Mouse (Mus musculus): ENCODE data around the gene Zfyve9. TPM values are rescaled to one million over a fixed set of nuclear protein-coding genes. Genes with fewer than 3 reads are reported as not detected.
A peak's percentile ranks its signal among the peaks of the same experiment; 100 is the strongest.

Gene Zfyve9
- polyA plus RNA-seq, 1 experiment from 2014 or later = 6.1 TPM

GRCm38 (mm10) chr4:108782421-108783085 lies 2.0 kb upstream of the Zfyve9 start:
- no peaks in the 10 kb centered on the region for H3K36me3 ChIP-seq
- H3K27ac ChIP-seq = no peak overlapping the region
- no peak overlapping the region for H3K4me3 ChIP-seq (replicated peaks)
- WGBS = 37% methylated on average over 8 of the region's 8 CpGs
- no peak for ATAC-seq
- H3K4me1 ChIP-seq (replicated peaks) = peaks cover 6% of the 10 kb centered on the region
- H3K9ac ChIP-seq (replicated peaks) = no peak overlapping the region
- no peaks in the 10 kb centered on the region for H3K9me3 ChIP-seq
- no peak overlapping the region for H3K4me2 ChIP-seq (replicated peaks)
- H3K27me3 ChIP-seq = no peaks in the 10 kb centered on the region

- 63% methylated on average over 3 of the region's 3 CpGs for WGBS
- ATAC-seq = no peak
- H3K27me3 ChIP-seq = no peaks in the 10 kb centered on the region
- H3K9ac ChIP-seq (replicated peaks) = no peak overlapping the region
- H3K4me3 ChIP-seq (replicated peaks) = no peak overlapping the region
- no peak overlapping the region for H3K27ac ChIP-seq
- H3K4me1 ChIP-seq (replicated peaks) = peaks cover 6% of the 10 kb centered on the region
- no peaks in the 10 kb centered on the region for H3K9me3 ChIP-seq
- H3K4me2 ChIP-seq (replicated peaks) = peak overlapping the region; percentile 70
- H3K36me3 ChIP-seq = no peaks in the 10 kb centered on the region
These were observed 998 bp upstream of the Zfyve9 start for GRCm38 (mm10) chr4:108781596-108781995.

- H3K4me3 ChIP-seq (replicated peaks) = peak overlapping the region; percentile 92
- peak overlapping the region; percentile 98 for H3K27ac ChIP-seq
- H3K4me2 ChIP-seq (replicated peaks) = peak overlapping the region; percentile 70
- H3K36me3 ChIP-seq = no peaks in the 10 kb centered on the region
- no peak for ATAC-seq
- H3K27me3 ChIP-seq = no peaks in the 10 kb centered on the region
- no peaks in the 10 kb centered on the region for H3K9me3 ChIP-seq
- WGBS = under 1% methylated on average over 20 of the region's 20 CpGs
- peaks cover 6% of the 10 kb centered on the region for H3K4me1 ChIP-seq (replicated peaks)
- peak overlapping the region; percentile 96 for H3K9ac ChIP-seq (replicated peaks)
These were observed 237 bp upstream of the Zfyve9 start for GRCm38 (mm10) chr4:108780864-108781205.

GRCm38 (mm10) chr4:108779763-108780056 lies 888 bp downstream of the Zfyve9 start:
- Histone ChIP-seq H3K4me2 (replicated peaks) (peak overlapping the region; percentile 70), H3K27ac (peak overlapping the region; percentile 98), H3K27me3 (no peaks in the 10 kb centered on the region), H3K9me3 (no peaks in the 10 kb centered on the region), H3K4me1 (replicated peaks) (peaks cover 6% of the 10 kb centered on the region), H3K9ac (replicated peaks) (peak overlapping the region; percentile 96), H3K4me3 (replicated peaks) (peak overlapping the region; percentile 92), H3K36me3 (no peaks in the 10 kb centered on the region)
- WGBS = 2% methylated on average over 7 of the region's 7 CpGs
- no peak for ATAC-seq

- Histone ChIP-seq H3K4me1 (replicated peaks) (no peaks in the 10 kb centered on the region), H3K9ac (replicated peaks) (no peak overlapping the region), H3K36me3 (no peaks in the 10 kb centered on the region), H3K4me3 (replicated peaks) (no peak overlapping the region), H3K9me3 (no peaks in the 10 kb centered on the region), H3K4me2 (replicated peaks) (no peak overlapping the region), H3K27me3 (no peaks in the 10 kb centered on the region), H3K27ac (no peak overlapping the region)
- ATAC-seq = no peak
These were observed 12.1 kb downstream of the Zfyve9 start for GRCm38 (mm10) chr4:108768527-108768926.

- ATAC-seq = no peak
- no peak overlapping the region for H3K9ac ChIP-seq (replicated peaks)
- WGBS = 96% methylated on average over 3 of the region's 3 CpGs
- no peak overlapping the region for H3K4me3 ChIP-seq (replicated peaks)
- no peaks in the 10 kb centered on the region for H3K36me3 ChIP-seq
- no peak overlapping the region for H3K4me2 ChIP-seq (replicated peaks)
- no peaks in the 10 kb centered on the region for H3K27me3 ChIP-seq
- no peaks in the 10 kb centered on the region for H3K9me3 ChIP-seq
- no peaks in the 10 kb centered on the region for H3K4me1 ChIP-seq (replicated peaks)
- no peak overlapping the region for H3K27ac ChIP-seq
These were observed 21.0 kb downstream of the Zfyve9 start for GRCm38 (mm10) chr4:108759583-108759982.

GRCm38 (mm10) chr4:108746160-108746873 lies 34.3 kb downstream of the Zfyve9 start:
- Histone ChIP-seq H3K4me3 (replicated peaks) (no peak overlapping the region), H3K4me2 (replicated peaks) (no peak overlapping the region), H3K36me3 (no peaks in the 10 kb centered on the region), H3K27ac (no peak overlapping the region), H3K27me3 (no peaks in the 10 kb centered on the region), H3K9ac (replicated peaks) (no peak overlapping the region), H3K9me3 (no peaks in the 10 kb centered on the region), H3K4me1 (replicated peaks) (no peaks in the 10 kb centered on the region)
- WGBS = 94% methylated on average over 3 of the region's 3 CpGs
- no peak for ATAC-seq

- no peaks in the 10 kb centered on the region for H3K27me3 ChIP-seq
- no peaks in the 10 kb centered on the region for H3K4me1 ChIP-seq (replicated peaks)
- no peak overlapping the region for H3K9ac ChIP-seq (replicated peaks)
- ATAC-seq = no peak
- H3K36me3 ChIP-seq = no peaks in the 10 kb centered on the region
- H3K4me2 ChIP-seq (replicated peaks) = no peak overlapping the region
- H3K4me3 ChIP-seq (replicated peaks) = no peak overlapping the region
- no peaks in the 10 kb centered on the region for H3K9me3 ChIP-seq
- H3K27ac ChIP-seq = no peak overlapping the region
- WGBS = 42% methylated on average over 3 of the region's 3 CpGs
These were observed 49.0 kb downstream of the Zfyve9 start for GRCm38 (mm10) chr4:108731582-108731981.

- Histone ChIP-seq H3K4me3 (replicated peaks) (no peak overlapping the region), H3K9ac (replicated peaks) (no peak overlapping the region), H3K27ac (no peak overlapping the region), H3K9me3 (no peaks in the 10 kb centered on the region), H3K36me3 (no peaks in the 10 kb centered on the region), H3K4me2 (replicated peaks) (no peak overlapping the region), H3K27me3 (no peaks in the 10 kb centered on the region), H3K4me1 (replicated peaks) (no peaks in the 10 kb centered on the region)
- WGBS = 93% methylated on average over 1 of the region's 1 CpGs
- no peak for ATAC-seq
These were observed 50.1 kb downstream of the Zfyve9 start for GRCm38 (mm10) chr4:108730450-108730849.

GRCm38 (mm10) chr4:108724102-108724501 lies 56.5 kb downstream of the Zfyve9 start:
- ATAC-seq = no peak
- no peak overlapping the region for H3K27ac ChIP-seq
- no peaks in the 10 kb centered on the region for H3K4me1 ChIP-seq (replicated peaks)
- H3K27me3 ChIP-seq = no peaks in the 10 kb centered on the region
- peaks cover 5% of the 10 kb centered on the region for H3K36me3 ChIP-seq
- H3K4me3 ChIP-seq (replicated peaks) = no peak overlapping the region
- H3K9me3 ChIP-seq = no peaks in the 10 kb centered on the region
- H3K4me2 ChIP-seq (replicated peaks) = no peak overlapping the region
- 96% methylated on average over 2 of the region's 2 CpGs for WGBS
- H3K9ac ChIP-seq (replicated peaks) = no peak overlapping the region

- WGBS = 80% methylated on average over 3 of the region's 3 CpGs
- Histone ChIP-seq H3K9me3 (no peaks in the 10 kb centered on the region), H3K36me3 (peaks cover 18% of the 10 kb centered on the region), H3K27ac (no peak overlapping the region), H3K4me3 (replicated peaks) (no peak overlapping the region), H3K27me3 (no peaks in the 10 kb centered on the region), H3K4me2 (replicated peaks) (no peak overlapping the region), H3K9ac (replicated peaks) (no peak overlapping the region), H3K4me1 (replicated peaks) (no peaks in the 10 kb centered on the region)
- ATAC-seq = no peak
These were observed 59.3 kb downstream of the Zfyve9 start for GRCm38 (mm10) chr4:108721245-108721784.

GRCm38 (mm10) chr4:108719349-108719748 lies 61.2 kb downstream of the Zfyve9 start, which contains the start of gene 3110021N24Rik:
TSS of gene 3110021N24Rik (plus strand) at chr4:108719649.
- H3K4me2 ChIP-seq (replicated peaks) = no peak within 1 kb of the TSS
- H3K4me3 ChIP-seq (replicated peaks) = no peak within 1 kb of the TSS
- no peaks in the 10 kb centered on the region for H3K4me1 ChIP-seq (replicated peaks)
- no peaks in the 10 kb centered on the region for H3K9me3 ChIP-seq
- H3K9ac ChIP-seq (replicated peaks) = no peak within 1 kb of the TSS
- WGBS = 86% methylated on average over 5 of the region's 5 CpGs
- peaks cover 18% of the 10 kb centered on the region for H3K36me3 ChIP-seq
- no peak within 1 kb of the TSS for H3K27ac ChIP-seq
- H3K27me3 ChIP-seq = no peaks in the 10 kb centered on the region
- ATAC-seq = no peak
